Mouse (Mus musculus): ENCODE measurements around the gene Abcb5.

- no peak for TF ChIP-seq EP300 (optimal IDR thresholded peaks at IDR 0.05)
- TF ChIP-seq CTCF (IDR thresholded peaks at IDR 0.05; ENCODE audit: low read depth) = peak; percentile 90
These were observed 35.6 kb downstream of the Abcb5 start for GRCm38 (mm10) chr12:118930386-118931318.

Data from stomach, postnatal 0 days (tissue).